Mouse (Mus musculus): ENCODE measurements at regions not wholly inside any gene's neighbourhood (a gene's known extent, or its start where the extent isn't known, plus 50 kb on each side); places are given as distances from the start of the nearest gene placed in this dataset.

DNA sequence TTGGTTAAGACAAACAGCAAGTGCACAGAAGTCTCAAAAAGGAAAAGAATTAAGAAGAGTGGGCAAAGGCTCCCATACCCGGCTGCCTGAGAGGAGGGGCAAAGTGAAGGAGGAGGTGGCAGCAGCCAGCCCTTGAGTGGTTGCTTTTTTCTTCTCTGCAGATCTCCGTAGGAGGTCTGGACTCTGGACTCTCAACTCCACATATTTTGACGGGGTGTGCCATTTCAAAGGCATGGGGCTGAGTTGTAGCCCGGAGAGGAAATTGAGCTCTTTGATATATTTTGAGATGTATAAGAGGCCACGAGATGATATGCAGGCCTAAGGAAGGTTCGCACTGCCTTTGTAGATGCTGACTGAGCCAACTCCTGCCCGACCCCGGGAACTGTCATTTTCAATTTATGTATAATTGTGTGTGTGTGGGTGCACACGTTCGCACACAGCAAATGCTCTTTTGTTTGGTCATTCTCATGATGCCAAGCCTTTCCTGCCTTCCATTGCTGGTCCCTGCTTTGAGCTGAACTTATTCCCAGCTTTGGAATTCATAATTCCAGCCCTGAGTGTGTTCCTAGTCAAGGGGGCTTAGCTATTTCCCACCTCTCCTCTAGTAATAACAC is 56.4 kb downstream of the Cxcr4 start:
- ChIA-PET CTCF (no interaction called here), POLR2A (no interaction called here)
- H3K27me3 ChIP-seq = no peaks in the 10 kb centered on the region
- in situ Hi-C loops (cut with MboI; ENCODE audit: low pct_unique_long_range_greater_than_20kb) = no loop called here
- ATAC-seq (no peak), DNase-seq (ENCODE audit: low read depth, low spot score) (no peak)
- no peak for TF ChIP-seq CTCF (IDR thresholded peaks at IDR 0.05)

DNA sequence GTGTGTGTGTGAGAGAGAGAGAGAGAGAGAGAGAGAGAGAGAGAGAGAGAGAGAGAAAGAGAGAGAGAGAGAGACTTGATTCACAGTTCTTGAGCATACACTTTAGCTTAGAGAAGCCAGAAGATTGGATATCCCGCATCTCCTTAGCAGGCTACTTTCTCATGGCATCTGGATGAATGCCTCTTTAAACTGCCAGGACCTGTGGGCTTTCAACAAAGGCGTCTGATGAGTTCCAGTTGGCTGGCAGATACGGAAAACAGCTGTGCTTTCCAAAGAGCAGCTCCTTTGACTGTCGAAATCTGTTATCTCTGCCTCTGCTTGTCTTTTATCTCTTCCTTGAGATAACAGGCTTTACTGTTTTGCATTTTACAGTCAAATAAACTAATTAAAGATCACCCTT is 59.5 kb downstream of the Cxcr4 start:
- H3K27me3 ChIP-seq = no peaks in the 10 kb centered on the region
- in situ Hi-C loops (cut with MboI; ENCODE audit: low pct_unique_long_range_greater_than_20kb) = no loop called here
- DNase-seq (ENCODE audit: low read depth, low spot score) = no peak
- ChIA-PET POLR2A (no interaction called here), CTCF (no interaction called here)
- ATAC-seq = no peak
- TF ChIP-seq CTCF (IDR thresholded peaks at IDR 0.05) = no peak

DNA sequence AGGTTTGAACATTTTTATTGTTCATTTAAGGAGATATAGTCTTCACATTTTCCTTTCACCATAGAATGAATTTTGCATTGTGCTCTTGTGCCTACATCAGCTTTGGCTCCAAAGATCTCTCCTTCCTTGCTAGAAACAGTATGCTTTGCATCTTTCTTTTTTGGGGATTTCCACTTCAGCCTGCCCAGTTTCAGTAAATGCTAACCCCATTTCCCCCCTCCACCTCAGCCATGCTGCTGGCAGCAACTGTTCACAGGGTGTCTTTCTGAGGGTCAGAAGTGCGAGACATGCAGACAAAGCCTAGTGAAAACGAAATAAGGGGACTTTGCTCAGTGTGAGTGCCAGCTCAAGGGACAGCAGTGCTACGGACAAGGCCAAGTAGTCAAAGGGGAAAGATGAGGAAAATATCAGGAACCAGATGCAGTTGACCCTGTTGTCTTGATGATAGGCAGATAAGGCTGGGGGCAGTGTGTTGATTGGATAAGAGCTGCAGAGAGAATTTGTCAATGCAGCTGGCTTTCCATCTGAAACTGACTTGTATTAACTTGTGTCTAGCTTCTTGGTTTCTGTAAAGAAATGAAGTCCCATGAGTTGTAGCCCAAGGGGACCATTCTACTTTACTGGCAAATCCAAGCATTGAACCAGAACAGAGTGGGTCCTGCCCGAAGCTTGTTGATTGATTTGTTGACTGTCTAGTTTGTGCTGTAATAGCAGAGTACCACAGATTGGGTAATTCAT is 62.1 kb downstream of the Cxcr4 start:
- TF ChIP-seq CTCF (IDR thresholded peaks at IDR 0.05) = no peak
- DNase-seq (ENCODE audit: low read depth, low spot score) (no peak), ATAC-seq (no peak)
- ChIA-PET POLR2A (no interaction called here), CTCF (interaction anchor here (1.1 to 1.6 kb wide), 2 partner anchors 15 to 23 kb away, joined by 3 to 4 read pairs; no protein-coding TSS in a partner anchor)
- no peaks in the 10 kb centered on the region for H3K27me3 ChIP-seq
- in situ Hi-C loops (cut with MboI; ENCODE audit: low pct_unique_long_range_greater_than_20kb) = no loop called here

DNA sequence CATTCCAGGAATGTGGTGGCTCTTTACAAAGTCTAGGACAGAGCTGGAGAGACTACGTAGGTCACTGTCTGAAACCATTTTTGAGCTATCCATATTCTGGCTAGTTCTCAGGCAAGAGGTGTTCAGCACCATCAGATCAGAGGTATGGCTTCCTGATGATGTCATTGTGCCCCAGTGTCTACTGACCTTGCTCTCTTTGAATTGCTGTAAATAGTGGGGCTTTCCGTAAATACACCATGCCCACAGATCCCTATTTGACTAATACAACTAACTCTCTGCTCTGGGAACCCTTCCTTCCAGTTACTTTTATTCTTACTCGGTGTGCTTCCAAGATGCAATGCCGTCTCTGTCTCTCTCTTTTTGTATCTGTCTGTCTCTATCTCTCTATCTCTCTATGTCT is 72.9 kb downstream of the Cxcr4 start:
- CTCF ChIA-PET = no interaction called here
- in situ Hi-C loops (cut with MboI; ENCODE audit: low pct_unique_long_range_greater_than_20kb) = no loop called here
- peak; percentile 39 for ATAC-seq

DNA sequence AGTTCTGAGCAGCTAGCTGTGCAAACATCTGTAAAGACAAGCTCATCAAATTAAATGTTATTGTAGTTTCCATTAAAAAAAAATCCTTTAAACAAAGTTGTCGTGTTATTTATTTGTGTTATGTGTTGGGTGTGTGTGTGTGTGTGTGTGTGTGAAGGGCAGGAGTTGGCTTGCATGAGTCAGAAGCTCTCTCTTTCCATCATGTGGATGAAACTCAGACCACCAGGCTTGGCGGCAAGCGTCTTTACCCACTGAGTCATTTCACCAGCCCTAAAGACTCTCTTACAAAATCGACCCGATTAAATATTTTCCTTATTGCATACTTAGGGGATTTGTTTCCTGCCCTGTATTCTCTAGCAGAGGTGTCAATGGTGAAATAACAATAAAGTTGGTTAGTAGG is 73.6 kb downstream of the Cxcr4 start:
- ChIA-PET CTCF (interaction anchor here (0.7 kb wide), 1 partner anchor 12 kb away, joined by 3 read pairs; no protein-coding TSS in a partner anchor), POLR2A (no interaction called here)
- in situ Hi-C loops (cut with MboI; ENCODE audit: low pct_unique_long_range_greater_than_20kb) = no loop called here
- DNase-seq (ENCODE audit: low read depth, low spot score) (no peak), ATAC-seq (no peak)
- TF ChIP-seq CTCF (IDR thresholded peaks at IDR 0.05) = no peak
- no peaks in the 10 kb centered on the region for H3K27me3 ChIP-seq

More for the DNA sequence above, 72.9 kb downstream of the Cxcr4 start:
- DNase-seq (ENCODE audit: low read depth, low spot score) = no peak
- TF ChIP-seq CTCF (IDR thresholded peaks at IDR 0.05) = no peak
- H3K27me3 ChIP-seq = no peaks in the 10 kb centered on the region
- POLR2A ChIA-PET = no interaction called here

DNA sequence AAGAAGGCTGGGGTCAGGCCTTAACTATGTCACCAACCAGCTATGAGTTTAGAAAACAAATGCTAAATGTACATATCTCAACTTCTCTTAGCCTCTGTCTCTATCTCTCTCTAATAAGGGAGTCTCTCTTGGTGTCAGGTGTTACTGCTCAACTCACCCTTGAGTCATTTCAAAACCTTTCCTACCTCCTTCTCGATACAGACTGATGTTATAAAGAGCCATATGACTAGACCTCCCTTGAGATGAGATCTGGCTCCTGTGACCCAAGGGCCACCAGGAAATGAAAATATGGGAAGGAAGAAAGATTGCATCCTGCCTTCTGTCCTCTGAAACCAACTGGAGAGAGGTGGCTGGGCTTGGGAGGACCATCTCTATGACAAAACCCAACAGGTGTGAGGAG is 74.7 kb downstream of the Cxcr4 start:
- POLR2A ChIA-PET = no interaction called here
- no peaks in the 10 kb centered on the region for H3K27me3 ChIP-seq
- ATAC-seq (no peak), DNase-seq (ENCODE audit: low read depth, low spot score) (no peak)
- no peak for TF ChIP-seq CTCF (IDR thresholded peaks at IDR 0.05)
- CTCF ChIA-PET = interaction anchor here (1.2 kb wide), 1 partner anchor 75 kb away, joined by 3 read pairs; the partner anchor contains the start of gene Cxcr4
- in situ Hi-C loops (cut with MboI; ENCODE audit: low pct_unique_long_range_greater_than_20kb) = no loop called here

DNA sequence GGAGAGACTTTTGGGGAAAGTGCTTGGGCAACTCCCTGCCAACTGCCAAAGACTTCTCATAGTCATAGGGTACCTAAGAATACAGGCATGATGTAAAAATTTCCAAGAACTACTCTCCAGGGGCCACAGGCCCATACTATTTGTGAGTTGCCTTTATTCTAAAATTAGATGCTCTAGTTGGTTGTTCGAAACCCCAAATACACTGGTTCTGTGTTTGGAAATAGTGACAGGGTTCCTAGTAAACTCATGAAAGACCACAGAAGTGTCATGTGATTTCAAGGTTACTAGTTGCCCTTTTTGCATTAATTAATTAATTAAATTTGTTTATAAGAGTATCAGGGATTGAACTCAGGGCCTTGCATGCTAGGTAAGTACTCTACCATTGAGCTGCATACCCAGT is 77.8 kb downstream of the Cxcr4 start:
- DNase-seq (ENCODE audit: low read depth, low spot score) (no peak), ATAC-seq (no peak)
- no peak for TF ChIP-seq CTCF (IDR thresholded peaks at IDR 0.05)
- H3K27me3 ChIP-seq = no peaks in the 10 kb centered on the region
- POLR2A ChIA-PET = no interaction called here
- in situ Hi-C loops (cut with MboI; ENCODE audit: low pct_unique_long_range_greater_than_20kb) = no loop called here
- CTCF ChIA-PET = interaction anchor here (1.8 kb wide), 1 partner anchor 15 kb away, joined by 4 read pairs; no protein-coding TSS in a partner anchor

DNA sequence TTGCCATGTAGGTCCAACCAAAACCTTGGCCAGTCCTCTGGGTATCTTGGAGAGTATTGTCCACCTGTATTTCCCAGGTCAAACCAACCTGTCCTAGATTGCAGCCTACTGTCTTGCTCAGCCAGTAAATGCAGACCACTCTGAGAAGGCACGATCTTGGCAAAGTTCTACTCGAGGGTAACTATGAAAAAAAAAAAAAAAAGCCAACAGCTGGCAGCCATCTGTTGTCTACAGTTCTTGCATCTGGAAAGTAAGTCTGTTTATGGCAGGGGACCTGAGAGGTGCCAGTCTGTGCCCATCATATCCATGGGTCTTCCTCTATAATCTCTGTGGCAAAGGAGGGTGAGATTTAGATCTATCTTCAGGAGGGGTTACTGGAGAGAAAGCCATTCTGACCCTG is 78.2 kb downstream of the Cxcr4 start:
- POLR2A ChIA-PET = no interaction called here
- ATAC-seq (no peak), DNase-seq (ENCODE audit: low read depth, low spot score) (no peak)
- no peaks in the 10 kb centered on the region for H3K27me3 ChIP-seq
- no peak for TF ChIP-seq CTCF (IDR thresholded peaks at IDR 0.05)
- in situ Hi-C loops (cut with MboI; ENCODE audit: low pct_unique_long_range_greater_than_20kb) = no loop called here
- CTCF ChIA-PET = no interaction called here

GRCm38 (mm10) chr1:128513153-128513552 is 78.9 kb downstream of the Cxcr4 start:
- H3K27me3 ChIP-seq = no peaks in the 10 kb centered on the region
- in situ Hi-C loops (cut with MboI; ENCODE audit: low pct_unique_long_range_greater_than_20kb) = no loop called here
- ChIA-PET POLR2A (no interaction called here), CTCF (no interaction called here)
- no peak for TF ChIP-seq CTCF (IDR thresholded peaks at IDR 0.05)
- DNase-seq (ENCODE audit: low read depth, low spot score) (no peak), ATAC-seq (no peak)

DNA sequence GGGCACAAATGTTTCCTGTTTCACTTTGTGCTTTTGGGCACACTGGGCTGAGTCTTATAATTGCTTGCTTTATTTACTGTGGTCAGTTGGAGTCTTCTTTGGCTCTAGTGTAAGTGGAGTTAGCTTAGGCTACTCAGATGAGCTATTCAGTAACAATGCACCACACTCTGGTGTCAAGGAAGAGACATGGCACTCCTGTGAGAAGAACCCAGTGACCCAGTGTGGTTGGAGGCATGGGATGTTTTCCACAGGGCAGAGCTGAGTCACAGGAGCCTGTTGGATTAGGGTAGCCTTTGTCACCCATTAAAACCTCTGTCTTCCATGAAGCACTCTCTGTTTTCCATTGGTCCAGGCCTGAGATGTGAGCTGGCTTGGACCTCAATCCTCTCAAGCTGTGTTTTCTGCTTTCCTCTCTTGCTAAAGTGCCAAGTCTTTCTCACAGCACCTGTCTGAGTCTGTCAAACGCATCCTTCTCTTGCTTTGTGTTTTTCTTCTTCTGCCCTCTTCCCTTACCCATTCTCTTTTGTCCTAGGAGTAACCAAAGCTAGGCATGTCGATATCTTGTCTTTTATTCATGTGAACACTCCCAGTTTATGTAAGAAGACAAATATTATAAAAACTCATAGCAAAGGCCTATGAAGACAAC is 83.2 kb downstream of the Cxcr4 start:
- in situ Hi-C loops (cut with MboI; ENCODE audit: low pct_unique_long_range_greater_than_20kb) = no loop called here
- ChIA-PET CTCF (interaction anchor here (1.0 to 1.9 kb wide), 4 partner anchors 9 to 133 kb away, joined by 3 to 8 read pairs (median 4); no protein-coding TSS in a partner anchor), POLR2A (interaction anchor here (0.5 kb wide), 1 partner anchor 312 kb away, joined by 3 read pairs; no protein-coding TSS in a partner anchor)
- peak; percentile 76 for DNase-seq (ENCODE audit: low read depth, low spot score)
- peak; percentile 17 for TF ChIP-seq CTCF (IDR thresholded peaks at IDR 0.05)
- H3K27me3 ChIP-seq = no peaks in the 10 kb centered on the region
- peak; percentile 85 for ATAC-seq

Measured in Patski (cell line).